In the genomic region with DNA sequence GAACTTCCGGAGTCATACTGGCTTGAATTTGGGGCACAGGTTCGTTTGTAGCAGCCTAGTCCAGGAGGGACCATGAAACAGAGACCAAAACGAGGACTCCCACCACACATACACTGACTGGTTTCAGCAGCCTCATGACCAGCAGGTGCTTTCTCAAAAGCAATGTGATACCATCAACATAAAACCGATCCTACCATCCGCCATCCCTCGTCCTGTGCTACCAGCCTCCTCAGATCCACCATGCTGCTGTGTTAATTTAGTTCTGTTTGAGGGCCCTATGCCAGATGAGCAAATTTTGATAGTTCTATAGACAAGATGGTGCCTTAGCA, we compare ENCODE assay signal across 24 mouse cellular contexts.
DNase-seq lines count a peak whose midpoint lies in the region; ATAC-seq and TF ChIP-seq lines count a peak whose summit lies in the region.
"Had no signal": no experiment of that assay in that cellular context is flagged by ENCODE, and none has a peak within 500 bp of the region (broad histone marks: within the 10 kb centered on the region; RNA-seq: fewer than 3 reads in every experiment).

No protein-coding gene starts in this region.

- TF ChIP-seq RAD21 in CH12.LX (IDR thresholded peaks at IDR 0.05; ENCODE audit: low read depth, low read length): no peak

- no peaks in the 10 kb centered on the region for H3K9me3 ChIP-seq in heart, embryonic 13.5 days
- no peaks in the 10 kb centered on the region for H3K9me3 ChIP-seq in liver, embryonic 12.5 days (replicated peaks)
- H3K9me3 ChIP-seq in CH12.LX (replicated peaks; ENCODE audit: low read length): no peaks in the 10 kb centered on the region
- H3K9me3 ChIP-seq: forebrain, embryonic 10.5 days; forebrain, embryonic 13.5 days had no signal

- no peaks in the 10 kb centered on the region for H3K36me3 ChIP-seq in heart, embryonic 13.5 days
- no peaks in the 10 kb centered on the region for H3K36me3 ChIP-seq in liver, adult 2 months (ENCODE audit: control insufficient read depth, insufficient read depth, low read length)
- H3K36me3 ChIP-seq in liver, embryonic 12.5 days: no peaks in the 10 kb centered on the region
- peaks cover 2 to 76% of the 10 kb centered on the region in 2 experiments for H3K36me3 ChIP-seq in CH12.LX (replicated peaks in 1 of 2; ENCODE audit: control insufficient read depth in 1 of 2, insufficient read depth in 1 of 2, low read length in 1 of 2)

- no peak for DNase-seq in heart, adult 11 months
- no peak for DNase-seq in liver, adult 2 months (ENCODE audit: extremely low read depth, low read depth, low spot score)
- no peak for DNase-seq in CH12.LX (ENCODE audit: extremely low read depth)
- DNase-seq in urinary bladder, adult 2 months (ENCODE audit: low spot score): no peak
- DNase-seq: adrenal gland, adult 8-10 months; adrenal gland, postnatal 25 days; cerebellum, adult 11 months; cerebellum, adult 8-10 months; cerebellum, postnatal 10 days; gastrocnemius, postnatal 25 days; heart, postnatal 14 days; heart, postnatal 4 days had no signal

- no peak overlapping the region for H3K4me3 ChIP-seq in heart, embryonic 13.5 days
- H3K4me3 ChIP-seq in liver, adult 2 months (ENCODE audit: insufficient read depth, low read depth, low read length): no peak overlapping the region
- H3K4me3 ChIP-seq in liver, embryonic 12.5 days: no peak overlapping the region
- peak overlapping the region; percentile 42 to 64 (median 54) for H3K4me3 ChIP-seq in CH12.LX (replicated peaks in 1 of 3; ENCODE audit: low read depth in 2 of 3, low read length in 2 of 3, poor library complexity in 1 of 3)
- H3K4me3 ChIP-seq in bone marrow, adult 2 months (replicated peaks; ENCODE audit: control insufficient read depth, low read depth, low read length): peak overlapping the region; percentile 42
- H3K4me3 ChIP-seq: forebrain, embryonic 10.5 days; forebrain, embryonic 13.5 days had no signal

- dilution Hi-C loops in CH12.LX (cut with MboI; ENCODE audit: extremely low pct_ligation_motif_present, extremely low pct_unique_long_range_greater_than_20kb, low sequenced_read_pairs): no loop called here

- WGBS in heart, embryonic 13.5 days: 83% methylated on average over 6 of the region's 6 CpGs
- WGBS in liver, adult 2 months: 55% methylated on average over 6 of the region's 6 CpGs
- WGBS in liver, embryonic 12.5 days (ENCODE audit: insufficient replicate concordance): 67% methylated on average over 6 of the region's 6 CpGs
- WGBS in bone marrow, adult 2 months: 72% methylated on average over 6 of the region's 6 CpGs

- H3K4me1 ChIP-seq in heart, embryonic 13.5 days: peaks cover 59% of the 10 kb centered on the region
- peaks cover 31% of the 10 kb centered on the region for H3K4me1 ChIP-seq in liver, adult 2 months (ENCODE audit: control insufficient read depth, insufficient read depth, low read length)
- peaks cover 53% of the 10 kb centered on the region for H3K4me1 ChIP-seq in liver, embryonic 12.5 days
- H3K4me1 ChIP-seq in CH12.LX (ENCODE audit: control insufficient read depth in 1 of 2, insufficient read depth in 2 of 2): peaks cover 58 to 87% of the 10 kb centered on the region in 2 experiments
- peaks cover 18% of the 10 kb centered on the region for H3K4me1 ChIP-seq in bone marrow, adult 2 months (ENCODE audit: control insufficient read depth, insufficient read depth, low read length)

- TF ChIP-seq CTCF in liver, adult 2 months (IDR thresholded peaks at IDR 0.05; ENCODE audit: low read depth, low read length): no peak
- no peak for TF ChIP-seq CTCF in CH12.LX (conservative IDR thresholded peaks at IDR 0.05 in 1 of 2, IDR thresholded peaks at IDR 0.05 in 1 of 2; ENCODE audit: low read depth in 2 of 2, low read length in 2 of 2)
- TF ChIP-seq CTCF in bone marrow, adult 2 months (IDR thresholded peaks at IDR 0.05; ENCODE audit: control insufficient read depth, insufficient read depth, low read length): no peak

- TF ChIP-seq POLR2A in liver, adult 2 months (IDR thresholded peaks at IDR 0.05; ENCODE audit: extremely low read depth, insufficient read depth, low read length): no peak
- TF ChIP-seq POLR2A in CH12.LX (IDR thresholded peaks at IDR 0.05; ENCODE audit: low read depth, low read length): no peak
- no peak for TF ChIP-seq POLR2A in bone marrow, adult 2 months (IDR thresholded peaks at IDR 0.05; ENCODE audit: borderline replicate concordance, control insufficient read depth, low read depth, low read length)

- H3K4me2 ChIP-seq in heart, embryonic 13.5 days: no peak overlapping the region
- H3K4me2 ChIP-seq in liver, embryonic 12.5 days: no peak overlapping the region
- peak overlapping the region; percentile 82 for H3K4me2 ChIP-seq in CH12.LX (ENCODE audit: insufficient read depth, low read depth, poor library complexity, severe bottlenecking)
- H3K4me2 ChIP-seq: forebrain, embryonic 13.5 days; heart, embryonic 11.5 days; hindbrain, embryonic 14.5 days had no signal

- no peak overlapping the region for H3K9ac ChIP-seq in heart, embryonic 13.5 days
- no peak overlapping the region for H3K9ac ChIP-seq in liver, adult 2 months (ENCODE audit: low read depth, low read length)
- no peak overlapping the region for H3K9ac ChIP-seq in liver, embryonic 12.5 days
- peak overlapping the region; percentile 72 for H3K9ac ChIP-seq in CH12.LX (ENCODE audit: insufficient read depth, low read depth)
- H3K9ac ChIP-seq: forebrain, embryonic 13.5 days; hindbrain, embryonic 14.5 days had no signal

- no peaks in the 10 kb centered on the region for H3K27me3 ChIP-seq in heart, embryonic 13.5 days (replicated peaks)
- H3K27me3 ChIP-seq in liver, adult 2 months (ENCODE audit: control insufficient read depth, insufficient read depth, low read length): no peaks in the 10 kb centered on the region
- no peaks in the 10 kb centered on the region for H3K27me3 ChIP-seq in liver, embryonic 12.5 days (replicated peaks)
- H3K27me3 ChIP-seq in CH12.LX (replicated peaks): no peaks in the 10 kb centered on the region
- H3K27me3 ChIP-seq: forebrain, embryonic 13.5 days had no signal

- peak; percentile 32; the same call in 1 of the 2 replicates for TF ChIP-seq EP300 in CH12.LX (IDR thresholded peaks at IDR 0.05; ENCODE audit: low read length)

- 0 out of 2 replicates have a peak overlapping the region, but pooled peaks have one; percentile 44 for H3K27ac ChIP-seq in heart, embryonic 13.5 days (replicated peaks)
- H3K27ac ChIP-seq in liver, adult 2 months (replicated peaks; ENCODE audit: insufficient read depth, low read depth, low read length): peak overlapping the region; percentile 39
- H3K27ac ChIP-seq in liver, embryonic 12.5 days: no peak overlapping the region
- peak overlapping the region; percentile 82 for H3K27ac ChIP-seq in CH12.LX (ENCODE audit: insufficient read depth, low read depth)
- H3K27ac ChIP-seq in bone marrow, adult 2 months (ENCODE audit: control insufficient read depth, insufficient read depth, low read depth, low read length, poor library complexity): peak overlapping the region; percentile 74
- H3K27ac ChIP-seq: forebrain, embryonic 10.5 days; forebrain, embryonic 13.5 days; hindbrain, embryonic 14.5 days; hindbrain, postnatal 0 days had no signal

- in situ Hi-C loops in CH12.LX (cut with MboI; ENCODE audit: low pct_ligation_motif_present, low pct_unique_long_range_greater_than_20kb, low sequenced_read_pairs): no loop called here

- ATAC-seq in heart, embryonic 13.5 days (ENCODE audit: extremely low read depth, insufficient number of reproducible peaks, low FRiP score, low TSS enrichment): no peak
- ATAC-seq in liver, embryonic 12.5 days: no peak
- ATAC-seq: activated CD4-positive, CD25-positive, alpha-beta regulatory T cell, adult 4 months; CD4-positive, CD25-positive, alpha-beta regulatory T cell, adult 4 months; forebrain, embryonic 13.5 days; forebrain, embryonic 16.5 days; hindbrain, postnatal 0 days; inflammation-experienced regulatory T-cells, adult 6 months had no signal

- H3K79me2 ChIP-seq in liver, adult 2 months (ENCODE audit: control insufficient read depth, insufficient read depth, low read length): no peaks in the 10 kb centered on the region
- peaks cover 70% of the 10 kb centered on the region for H3K79me2 ChIP-seq in CH12.LX (replicated peaks; ENCODE audit: control insufficient read depth, extremely low read depth, insufficient read depth, poor library complexity, severe bottlenecking)

TF ChIP-seq in CH12.LX, 34 proteins besides CTCF, POLR2A, EP300 and RAD21 (continues in another document):
- TF ChIP-seq ZKSCAN1 (IDR thresholded peaks at IDR 0.05; ENCODE audit: borderline replicate concordance, low read depth, low read length) (no peak), SIN3A (IDR thresholded peaks at IDR 0.05; ENCODE audit: low read length) (peak; percentile 76; the same call in 1 of the 2 replicates), POLR2AphosphoS2 (IDR thresholded peaks at IDR 0.05; ENCODE audit: low read depth, low read length) (no peak; the same call in 1 of the 2 replicates), UBTF (IDR thresholded peaks at IDR 0.05; ENCODE audit: low read depth, low read length) (no peak), ZNF384 (IDR thresholded peaks at IDR 0.05; ENCODE audit: low read depth, low read length) (no peak), MXI1 (IDR thresholded peaks at IDR 0.05; ENCODE audit: low read depth, low read length) (peak; percentile 53; the same call in 1 of the 2 replicates), ZMIZ1 (IDR thresholded peaks at IDR 0.05; ENCODE audit: low read depth, low read length) (0 out of 2 replicates have a peak, but pooled peaks have one; percentile 52), GABPA (IDR thresholded peaks at IDR 0.05; ENCODE audit: insufficient replicate concordance, low read depth, low read length) (no peak), MAZ (IDR thresholded peaks at IDR 0.05; ENCODE audit: low read depth, low read length) (no peak), NELFE (IDR thresholded peaks at IDR 0.05; ENCODE audit: low read depth, low read length) (no peak), USF1 (IDR thresholded peaks at IDR 0.05; ENCODE audit: low read depth, low read length) (no peak), TCF12 (IDR thresholded peaks at IDR 0.05; ENCODE audit: low read depth, low read length) (no peak), PAX5 (IDR thresholded peaks at IDR 0.05; ENCODE audit: low read length) (no peak), JUND (conservative IDR thresholded peaks at IDR 0.05; ENCODE audit: low read depth, low read length) (no peak), MAX (IDR thresholded peaks at IDR 0.05; ENCODE audit: low read length) (0 out of 2 replicates have a peak, but pooled peaks have one; percentile 50), BHLHE40 (IDR thresholded peaks at IDR 0.05; ENCODE audit: low read depth, low read length) (peak; percentile 36; the same call in 1 of the 2 replicates), CHD2 (IDR thresholded peaks at IDR 0.05; ENCODE audit: low read length) (0 out of 2 replicates have a peak, but pooled peaks have one; percentile 29), CHD1 (IDR thresholded peaks at IDR 0.05; ENCODE audit: low read depth, low read length) (no peak), MEF2A (IDR thresholded peaks at IDR 0.05; ENCODE audit: borderline replicate concordance, low read depth, low read length) (0 out of 2 replicates have a peak, but pooled peaks have one; percentile 17), JUN (IDR thresholded peaks at IDR 0.05; ENCODE audit: insufficient read depth, low read depth, low read length) (no peak)

Comparison
In these comparisons a context has a peak if more than half of its experiments do, and no peak if none do; other contexts are left out.
1. H3K4me3 ChIP-seq: peak in CH12.LX (3 of 3) and bone marrow, adult 2 months (single experiment); none in heart, embryonic 13.5 days (single experiment), liver, adult 2 months (single experiment) and liver, embryonic 12.5 days (single experiment).